Mouse (Mus musculus): ENCODE data around the gene Tnxb. TPM values are rescaled to one million over a fixed set of nuclear protein-coding genes. Genes with fewer than 3 reads are reported as not detected.
"Not testable (repeated sequence)": the region's sequence is repeated elsewhere in the genome, so short reads cannot be mapped to it uniquely, and the experiment has no call there.

Tnxb gene
- polyA plus RNA-seq, 1 experiment from 2014 or later: not detected

GRCm38 (mm10) chr17:34700671-34701071, 30.3 kb downstream of the Tnxb start:
- 11% methylated on average over 2 of the region's 2 CpGs for WGBS (ENCODE audit: missing documents)
- H3K36me3 ChIP-seq (ENCODE audit: inconsistent target): no peaks in the 10 kb centered on the region
- H3K4me3 ChIP-seq (ENCODE audit: inconsistent target): no peak overlapping the region

GRCm38 (mm10) chr17:34706476-34706875, 36.1 kb downstream of the Tnxb start:
- H3K27ac ChIP-seq; H3K4me3 ChIP-seq (ENCODE audit: inconsistent target); H3K79me2 ChIP-seq (ENCODE audit: inconsistent target); H3K36me3 ChIP-seq (ENCODE audit: inconsistent target): not testable (repeated sequence)
- 88% methylated on average over 2 of the region's 2 CpGs for WGBS (ENCODE audit: missing documents)

More at GRCm38 (mm10) chr17:34700671-34701071, 30.3 kb downstream of the Tnxb start:
- H3K79me2 ChIP-seq (ENCODE audit: inconsistent target): no peaks in the 10 kb centered on the region
- no peak overlapping the region for H3K27ac ChIP-seq

- H3K4me3 ChIP-seq (ENCODE audit: inconsistent target): no peak overlapping the region
- no peaks in the 10 kb centered on the region for H3K36me3 ChIP-seq (ENCODE audit: inconsistent target)
- 45% methylated on average over 6 of the region's 6 CpGs for WGBS (ENCODE audit: missing documents)
- H3K79me2 ChIP-seq (ENCODE audit: inconsistent target): no peaks in the 10 kb centered on the region
- no peak overlapping the region for H3K27ac ChIP-seq
Measured at GRCm38 (mm10) chr17:34712951-34713350, 42.6 kb downstream of the Tnxb start.

- not testable (repeated sequence) for H3K27ac ChIP-seq; H3K36me3 ChIP-seq (ENCODE audit: inconsistent target); H3K4me3 ChIP-seq (ENCODE audit: inconsistent target); H3K79me2 ChIP-seq (ENCODE audit: inconsistent target)
- WGBS (ENCODE audit: missing documents): 81% methylated on average over 9 of the region's 9 CpGs
Measured at GRCm38 (mm10) chr17:34714181-34714907, 44.0 kb downstream of the Tnxb start.

- H3K27ac ChIP-seq; H3K79me2 ChIP-seq (ENCODE audit: inconsistent target); H3K36me3 ChIP-seq (ENCODE audit: inconsistent target); H3K4me3 ChIP-seq (ENCODE audit: inconsistent target): not testable (repeated sequence)
- WGBS (ENCODE audit: missing documents): 77% methylated on average over 5 of the region's 5 CpGs
Measured at GRCm38 (mm10) chr17:34714908-34715445, 44.6 kb downstream of the Tnxb start.

- H3K79me2 ChIP-seq (ENCODE audit: inconsistent target); H3K27ac ChIP-seq; H3K4me3 ChIP-seq (ENCODE audit: inconsistent target); H3K36me3 ChIP-seq (ENCODE audit: inconsistent target): not testable (repeated sequence)
- WGBS (ENCODE audit: missing documents): 94% methylated on average over 5 of the region's 7 CpGs
Measured at GRCm38 (mm10) chr17:34715451-34715850, 45.1 kb downstream of the Tnxb start.

GRCm38 (mm10) chr17:34716247-34716646, 45.9 kb downstream of the Tnxb start:
- WGBS (ENCODE audit: missing documents): 94% methylated on average over 15 of the region's 15 CpGs
- Histone ChIP-seq H3K79me2 (ENCODE audit: inconsistent target) (no peaks in the 10 kb centered on the region), H3K4me3 (ENCODE audit: inconsistent target) (no peak overlapping the region), H3K36me3 (ENCODE audit: inconsistent target) (no peaks in the 10 kb centered on the region), H3K27ac (no peak overlapping the region)

GRCm38 (mm10) chr17:34717401-34717800, 47.1 kb downstream of the Tnxb start:
- no peaks in the 10 kb centered on the region for H3K36me3 ChIP-seq (ENCODE audit: inconsistent target)
- no peak overlapping the region for H3K27ac ChIP-seq
- 81% methylated on average over 11 of the region's 11 CpGs for WGBS (ENCODE audit: missing documents)
- H3K4me3 ChIP-seq (ENCODE audit: inconsistent target): no peak overlapping the region
- no peaks in the 10 kb centered on the region for H3K79me2 ChIP-seq (ENCODE audit: inconsistent target)

GRCm38 (mm10) chr17:34719886-34720285, 49.6 kb downstream of the Tnxb start:
- H3K79me2 ChIP-seq (ENCODE audit: inconsistent target); H3K36me3 ChIP-seq (ENCODE audit: inconsistent target); H3K4me3 ChIP-seq (ENCODE audit: inconsistent target); H3K27ac ChIP-seq: not testable (repeated sequence)
- WGBS (ENCODE audit: missing documents): 90% methylated on average over 7 of the region's 8 CpGs

GRCm38 (mm10) chr17:34722238-34722637, 51.9 kb downstream of the Tnxb start:
- 100% methylated on average over 1 of the region's 4 CpGs for WGBS (ENCODE audit: missing documents)
- not testable (repeated sequence) for H3K27ac ChIP-seq; H3K79me2 ChIP-seq (ENCODE audit: inconsistent target); H3K36me3 ChIP-seq (ENCODE audit: inconsistent target); H3K4me3 ChIP-seq (ENCODE audit: inconsistent target)

- Histone ChIP-seq H3K4me3 (ENCODE audit: inconsistent target) (no peak overlapping the region), H3K79me2 (ENCODE audit: inconsistent target) (no peaks in the 10 kb centered on the region), H3K36me3 (ENCODE audit: inconsistent target) (no peaks in the 10 kb centered on the region), H3K27ac (no peak overlapping the region)
- WGBS (ENCODE audit: missing documents): 88% methylated on average over 3 of the region's 4 CpGs
Measured at GRCm38 (mm10) chr17:34723066-34723465, 52.7 kb downstream of the Tnxb start.

- H3K36me3 ChIP-seq (ENCODE audit: inconsistent target): no peaks in the 10 kb centered on the region
- 100% methylated on average over 2 of the region's 2 CpGs for WGBS (ENCODE audit: missing documents)
- no peaks in the 10 kb centered on the region for H3K79me2 ChIP-seq (ENCODE audit: inconsistent target)
- no peak overlapping the region for H3K27ac ChIP-seq
- no peak overlapping the region for H3K4me3 ChIP-seq (ENCODE audit: inconsistent target)
Measured at GRCm38 (mm10) chr17:34727887-34728286, 57.6 kb downstream of the Tnxb start.

- not testable (repeated sequence) for H3K4me3 ChIP-seq (ENCODE audit: inconsistent target); H3K36me3 ChIP-seq (ENCODE audit: inconsistent target); H3K27ac ChIP-seq; H3K79me2 ChIP-seq (ENCODE audit: inconsistent target)
- 78% methylated on average over 10 of the region's 11 CpGs for WGBS (ENCODE audit: missing documents)
Measured at GRCm38 (mm10) chr17:34729155-34729554, 58.8 kb downstream of the Tnxb start.

- H3K36me3 ChIP-seq (ENCODE audit: inconsistent target); H3K27ac ChIP-seq; H3K4me3 ChIP-seq (ENCODE audit: inconsistent target); H3K79me2 ChIP-seq (ENCODE audit: inconsistent target): not testable (repeated sequence)
- 95% methylated on average over 6 of the region's 12 CpGs for WGBS (ENCODE audit: missing documents)
Measured at GRCm38 (mm10) chr17:34729779-34730553, 59.6 kb downstream of the Tnxb start.

GRCm38 (mm10) chr17:34737466-34737865, 67.1 kb downstream of the Tnxb start:
- not testable (repeated sequence) for H3K36me3 ChIP-seq (ENCODE audit: inconsistent target); H3K79me2 ChIP-seq (ENCODE audit: inconsistent target); H3K4me3 ChIP-seq (ENCODE audit: inconsistent target); H3K27ac ChIP-seq
- 100% methylated on average over 3 of the region's 5 CpGs for WGBS (ENCODE audit: missing documents)
